Mouse (Mus musculus) layer of hippocampus, adult 11-12 months (tissue): ENCODE results near the gene Mindy4.

Experiments used
- DNase-seq: peaks from one replicate; pipeline ENCODE4 v3.0.0; 2022; ENCODE audit warnings: low spot score

Gene Mindy4

DNA sequence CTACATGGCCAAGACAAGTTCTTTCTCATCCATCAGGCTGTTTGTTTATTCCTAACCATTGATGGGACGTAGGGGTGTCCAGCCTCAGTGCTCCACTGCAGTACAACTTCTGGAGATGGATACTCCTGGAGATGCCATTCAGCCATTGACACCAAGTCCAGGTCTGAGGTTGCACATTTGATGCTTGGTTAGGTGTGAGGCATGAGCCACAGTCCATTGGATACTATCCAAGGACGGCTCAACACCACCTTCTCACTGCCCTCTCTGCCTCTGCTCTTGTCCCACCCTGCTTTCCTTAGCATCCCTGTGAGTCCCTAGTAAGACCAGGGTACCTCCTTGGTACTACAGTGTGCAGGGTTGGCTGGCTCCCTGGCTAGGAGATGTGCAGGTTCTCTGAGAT, 96.7 kb downstream of the Mindy4 start:
- no peak for DNase-seq

GRCm38 (mm10) chr6:55300704-55301103, 97.5 kb downstream of the Mindy4 start:
- no peak for DNase-seq

- DNase-seq = no peak
These were observed 107.0 kb downstream of the Mindy4 start for GRCm38 (mm10) chr6:55310179-55310578.

DNA sequence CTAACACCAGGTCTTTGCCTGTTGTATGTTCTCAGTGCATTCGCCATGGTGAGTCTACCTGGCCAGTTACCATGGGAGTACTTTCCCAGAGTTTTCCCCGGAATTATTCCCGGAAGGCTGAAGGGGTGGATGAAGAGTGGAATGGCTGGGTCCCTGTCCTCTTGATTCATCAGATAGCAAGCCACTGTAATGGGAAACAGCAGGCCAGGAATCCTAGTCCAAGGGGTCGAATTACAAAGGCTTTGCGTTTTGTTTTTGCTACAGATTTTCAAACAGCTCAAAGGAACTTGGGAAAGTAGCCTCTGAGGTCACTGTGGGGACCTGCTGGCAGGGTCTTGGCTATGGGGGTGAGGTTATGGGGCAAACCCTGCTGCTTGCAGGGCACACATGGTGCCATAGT, 108.8 kb downstream of the Mindy4 start:
- DNase-seq = no peak

DNA sequence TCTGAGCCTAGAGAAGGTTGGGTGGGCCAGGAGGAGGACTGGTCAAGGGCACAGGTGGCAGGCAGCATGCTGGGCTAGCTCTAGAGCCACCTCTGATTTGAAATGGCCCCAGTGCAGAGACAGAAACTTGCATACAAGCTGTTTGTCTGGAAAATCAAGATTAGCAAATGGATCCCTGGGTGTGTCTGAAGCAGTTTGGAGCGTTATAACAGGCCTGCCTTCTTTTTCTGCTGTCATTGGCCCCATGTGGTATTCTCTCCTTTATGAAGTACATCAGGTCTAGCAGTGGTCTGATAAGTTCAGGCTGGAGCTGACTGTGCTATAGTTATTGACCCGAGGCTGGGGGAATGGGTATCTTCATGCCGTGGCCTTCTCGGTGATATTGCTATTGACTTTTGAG, 110.7 kb downstream of the Mindy4 start:
- no peak for DNase-seq

GRCm38 (mm10) chr6:55314628-55315027, 111.4 kb downstream of the Mindy4 start:
- DNase-seq = peak; percentile 11

DNA sequence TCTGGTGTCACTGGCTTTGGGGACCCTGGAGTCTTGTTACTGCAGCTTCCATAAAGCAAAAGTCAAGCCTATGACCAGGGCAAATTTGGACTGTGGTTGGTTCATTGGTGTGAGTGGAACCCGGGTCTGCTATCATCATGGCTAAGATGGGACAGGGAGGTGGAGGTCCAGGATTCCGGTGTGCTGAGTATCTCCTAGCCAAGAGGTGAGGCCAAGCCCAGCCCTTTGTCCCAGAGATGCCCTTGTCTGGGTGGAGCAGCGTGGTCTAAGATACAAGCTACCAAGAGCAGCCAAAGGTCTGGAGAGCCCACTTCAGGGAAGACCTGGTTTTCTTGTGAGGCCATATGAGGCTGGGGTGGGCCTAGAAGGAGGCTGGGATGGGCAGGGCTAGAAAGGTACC, 115.4 kb downstream of the Mindy4 start:
- DNase-seq = no peak

DNA sequence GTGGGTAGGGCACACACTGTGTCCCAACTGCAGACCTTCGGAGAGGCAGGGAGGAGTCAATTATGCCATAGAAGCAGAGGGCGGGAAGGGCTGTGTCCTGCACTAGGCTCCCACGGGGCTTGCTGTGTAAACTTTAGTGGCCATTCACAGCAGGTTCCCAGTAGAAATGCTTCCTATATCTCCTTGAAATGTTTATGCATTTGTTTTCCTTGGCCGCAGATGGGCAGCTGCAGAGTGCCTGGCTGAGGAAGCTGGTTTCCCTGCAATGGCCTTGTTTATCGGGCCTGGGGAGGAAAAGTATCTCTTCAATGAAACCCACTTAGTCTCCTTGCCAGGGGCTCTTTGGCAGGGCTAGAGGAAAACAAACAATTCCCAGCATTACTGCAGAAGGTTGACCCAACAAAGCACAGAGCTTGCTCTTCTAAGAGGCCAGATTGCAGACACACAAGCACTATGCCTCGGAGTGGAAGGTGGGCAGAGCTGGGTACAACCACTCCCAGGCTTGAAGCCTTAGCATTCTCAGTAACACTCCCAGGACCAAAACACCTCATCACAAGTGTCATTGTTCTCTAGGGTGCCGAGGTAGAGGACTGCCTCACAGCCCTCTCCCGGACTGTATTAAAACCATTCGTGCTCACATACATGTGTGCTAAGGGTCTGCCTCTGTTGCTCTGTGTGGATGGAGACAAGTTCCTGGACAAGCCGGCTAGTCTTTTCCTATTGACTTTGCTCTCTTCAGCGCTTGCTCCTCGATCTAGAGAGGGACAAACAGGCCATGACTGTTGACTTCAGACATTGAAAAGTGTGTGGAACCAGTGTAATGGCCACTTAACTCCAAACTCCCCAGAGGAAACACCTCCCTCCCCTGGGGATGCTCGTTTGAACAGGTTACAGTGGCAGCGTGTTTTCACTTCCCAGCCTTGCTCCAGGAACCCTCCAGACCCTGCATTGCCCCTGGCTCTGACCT, 116.7 kb downstream of the Mindy4 start:
- DNase-seq = no peak

DNA sequence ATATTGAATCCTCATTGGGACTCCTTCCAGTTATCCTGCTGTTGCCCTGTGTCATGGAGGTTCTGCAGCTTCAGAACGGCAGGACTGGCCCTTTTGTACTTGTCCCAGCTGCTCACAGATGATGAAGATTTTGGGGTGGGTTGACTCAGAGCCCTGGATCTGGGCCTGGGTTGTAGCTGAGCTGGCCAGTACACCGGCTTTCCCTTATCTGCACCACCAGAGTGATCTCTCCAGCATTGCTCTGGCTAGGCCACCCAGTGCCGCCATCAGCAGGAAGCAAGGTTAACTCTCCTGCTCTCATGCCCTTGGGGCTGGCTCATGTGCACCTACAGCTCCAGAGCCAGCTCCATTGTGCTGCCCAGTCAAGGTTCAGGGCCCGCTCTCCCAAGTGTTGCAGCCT, 117.7 kb downstream of the Mindy4 start:
- DNase-seq = no peak

- DNase-seq = no peak
These were observed 118.3 kb downstream of the Mindy4 start for GRCm38 (mm10) chr6:55321518-55321917.

DNA sequence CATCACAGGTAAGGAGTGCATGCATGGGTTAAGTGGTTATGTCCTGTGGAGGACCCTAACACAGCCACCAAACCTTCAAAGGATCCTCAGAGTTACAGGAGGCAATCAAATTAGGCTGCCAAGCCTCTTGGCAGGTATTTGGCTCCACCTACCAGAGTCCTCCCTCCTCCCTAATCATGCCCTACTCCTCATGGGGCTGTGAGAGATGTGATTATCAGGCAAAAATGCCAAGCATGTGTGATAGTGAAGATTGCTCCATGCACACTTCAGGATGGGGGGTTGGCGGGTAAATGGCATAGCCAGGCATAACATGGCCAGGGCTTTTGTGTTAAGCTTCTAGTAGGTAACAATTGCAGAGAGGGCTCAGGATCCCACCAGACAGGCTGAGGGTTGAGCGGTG, 119.8 kb downstream of the Mindy4 start:
- no peak for DNase-seq

DNA sequence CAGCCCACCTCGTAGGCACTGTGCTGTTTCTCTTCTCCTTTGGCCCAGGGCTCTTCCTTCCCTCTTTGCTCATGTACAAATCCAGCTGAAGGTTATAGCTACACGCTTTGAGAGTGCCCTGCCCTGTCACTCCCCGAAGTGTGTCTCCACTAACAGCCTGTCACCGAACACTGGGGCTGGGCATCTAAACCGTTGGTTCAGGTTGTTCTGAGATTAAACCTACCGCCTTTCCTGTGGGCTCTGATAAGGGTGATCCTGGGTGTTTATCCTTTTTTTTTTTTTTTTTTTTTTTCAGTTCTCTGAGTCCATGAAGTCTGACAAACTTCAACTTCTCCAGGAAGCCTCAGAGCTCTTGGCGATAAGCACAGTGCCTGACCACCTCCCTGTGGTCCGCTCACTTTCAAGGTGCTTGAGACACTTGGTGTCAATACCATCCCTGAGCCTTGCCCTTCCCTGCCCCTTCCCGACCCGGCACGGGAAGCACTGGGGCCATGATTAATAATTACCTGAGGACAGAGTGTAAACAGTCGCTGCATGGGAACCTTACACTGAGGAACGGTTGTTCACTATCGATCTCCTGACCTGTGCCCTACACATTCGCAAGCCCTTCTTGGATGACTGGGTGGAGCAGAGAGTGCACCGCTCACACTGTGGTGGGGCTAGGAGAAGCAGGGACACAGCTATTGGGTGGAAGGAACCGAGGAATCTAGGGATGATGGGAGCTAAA, 120.9 kb downstream of the Mindy4 start:
- DNase-seq = no peak

DNA sequence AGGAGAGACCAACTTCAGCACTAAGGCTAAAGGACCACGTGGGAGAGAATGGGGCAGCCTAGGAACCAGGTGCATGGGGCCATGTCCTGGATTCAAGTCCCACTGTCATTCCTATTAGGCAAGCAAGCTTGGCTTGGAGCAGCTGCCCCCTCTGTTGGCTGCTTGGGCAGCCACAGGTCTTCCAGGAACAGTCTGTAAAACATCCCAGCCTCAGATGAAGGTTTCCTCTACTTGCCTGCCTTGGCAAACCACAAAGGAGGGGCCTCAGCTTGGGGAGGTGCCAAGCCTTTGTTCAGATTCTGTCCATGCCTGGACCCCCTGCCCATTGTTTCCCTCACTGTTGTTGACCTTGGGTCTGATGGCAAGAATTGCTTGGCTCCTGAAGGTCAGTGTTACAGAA, 121.6 kb downstream of the Mindy4 start:
- no peak for DNase-seq

- DNase-seq = no peak
These were observed 123.1 kb downstream of the Mindy4 start for GRCm38 (mm10) chr6:55326299-55326698.

GRCm38 (mm10) chr6:55327326-55327725, 124.1 kb downstream of the Mindy4 start:
- no peak for DNase-seq

GRCm38 (mm10) chr6:55328179-55328578, 125.0 kb downstream of the Mindy4 start:
- no peak for DNase-seq

DNA sequence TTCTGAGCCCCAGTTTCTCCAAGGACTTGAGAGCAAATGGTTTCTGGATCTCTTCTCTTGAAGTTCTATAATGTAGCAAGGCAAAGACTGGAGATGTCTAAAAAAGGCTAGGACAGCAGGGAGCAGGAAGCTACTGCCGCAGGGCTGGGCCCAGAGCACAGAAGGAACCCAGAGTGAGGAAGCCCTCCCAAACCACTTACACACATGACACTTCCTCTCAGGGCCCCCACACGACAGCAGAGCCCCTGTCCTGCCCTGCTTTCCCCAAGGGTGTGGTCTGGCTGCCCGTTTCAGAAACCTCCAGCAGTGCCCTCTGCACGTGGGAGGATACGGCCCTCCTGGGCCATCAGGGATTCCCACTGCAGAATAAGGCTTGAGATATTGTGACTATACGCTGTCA, 128.1 kb downstream of the Mindy4 start:
- DNase-seq = no peak

- DNase-seq = no peak
These were observed 129.1 kb downstream of the Mindy4 start for GRCm38 (mm10) chr6:55332100-55332772.

DNA sequence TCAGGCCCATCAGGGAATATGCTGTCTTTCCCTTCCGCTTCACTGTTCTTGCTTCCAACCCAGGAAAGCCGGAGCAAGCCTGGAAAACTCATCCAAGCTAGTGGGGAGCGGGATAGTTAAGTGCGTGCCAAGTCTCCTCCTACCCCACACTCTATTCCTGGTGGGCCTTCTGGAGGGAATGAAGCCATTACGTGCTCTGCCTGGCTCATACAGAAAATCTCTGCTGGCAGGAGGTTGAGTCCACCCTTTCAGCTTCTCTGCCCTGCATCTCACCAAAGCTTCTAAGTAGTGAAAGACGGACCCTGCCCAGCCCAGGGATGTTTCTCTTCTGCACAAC, 129.6 kb downstream of the Mindy4 start:
- no peak for DNase-seq

DNA sequence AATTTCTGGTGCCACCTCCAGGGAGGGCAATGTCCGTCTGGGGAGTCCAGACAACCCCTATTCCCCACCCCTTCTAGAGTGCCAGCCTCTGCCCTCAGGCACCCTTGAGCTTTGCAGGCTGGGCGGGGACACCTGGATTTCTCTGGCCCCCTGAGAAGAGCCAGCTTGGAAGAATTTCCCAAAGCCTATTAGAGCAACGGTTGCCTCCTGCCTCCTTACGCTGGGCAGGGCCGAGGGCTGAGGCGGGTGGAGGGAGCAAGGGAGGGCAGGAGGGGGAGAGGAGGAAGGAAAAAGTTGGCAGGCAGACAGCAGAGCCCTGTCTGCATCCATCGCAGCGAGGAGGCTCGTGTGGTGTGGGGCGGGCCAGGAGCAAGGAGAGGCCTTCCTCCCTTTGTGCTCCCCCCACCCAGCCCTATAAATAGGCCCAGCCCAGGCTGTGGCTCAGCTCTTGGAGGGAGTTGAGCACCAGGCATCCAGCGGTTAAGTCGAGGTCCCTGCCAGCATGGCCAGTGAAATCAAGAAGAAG, 132.9 kb downstream of the Mindy4 start, which contains the start of gene Aqp1:
Aqp1 (plus strand) TSS at position 444 of the 526 bp plus-strand sequence.
- DNase-seq = no peak

GRCm38 (mm10) chr6:55337242-55337641, 134.1 kb downstream of the Mindy4 start:
- DNase-seq = no peak

DNA sequence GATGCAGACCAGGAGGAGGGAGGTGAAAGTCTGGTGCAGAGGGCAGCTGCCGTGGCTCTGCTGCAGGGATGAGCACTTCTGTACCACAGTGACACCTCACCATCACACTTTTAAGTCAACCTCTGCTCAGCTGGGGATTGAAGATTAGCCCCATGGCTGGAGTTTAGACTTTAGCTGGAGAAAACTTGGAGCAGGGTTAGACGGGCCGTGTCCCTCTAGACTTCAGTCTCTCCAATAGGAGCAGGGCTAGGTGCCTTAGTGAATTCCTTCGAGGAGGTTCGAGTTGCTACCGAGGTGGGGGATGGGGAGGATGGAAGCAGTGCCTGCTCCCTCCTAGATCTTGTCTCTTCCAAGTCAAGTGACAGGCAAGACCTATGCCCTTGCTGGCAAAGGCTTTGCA, 134.9 kb downstream of the Mindy4 start:
- no peak for DNase-seq
